Mouse (Mus musculus): ENCODE measurements at regions not wholly inside any gene's neighbourhood (a gene's known extent, or its start where the extent isn't known, plus 50 kb on each side); places are given as distances from the start of the nearest gene placed in this dataset.

GRCm38 (mm10) chr1:185779604-185780003, 325.0 kb downstream of the Slc30a10 start:
- TF ChIP-seq CTCF (IDR thresholded peaks at IDR 0.05; ENCODE audit: insufficient read depth, low read length) (no peak), POLR2A (IDR thresholded peaks at IDR 0.05; ENCODE audit: borderline replicate concordance, extremely low read depth, low read depth, low read length) (no peak)
